Mouse (Mus musculus) liver, postnatal 0 days (tissue): Measurements from ENCODE around the gene Gm3336. TPM values are rescaled to one million over a fixed set of nuclear protein-coding genes. Genes with fewer than 3 reads are reported as not detected.

Experiments used
- ATAC-seq: fragments of 200-750 bp; cut with Nextera tagmentation; 2 replicates; pipeline ENCODE4 v1.8.0; 2017; ENCODE audit warnings: mild to moderate bottlenecking, moderate library complexity
- DNase-seq: peaks from one replicate; pipeline ENCODE4 v3.0.0-alpha.2; 2016
- H3K27ac ChIP-seq: fragments of 300-500 bp; sonication (generic); 2 replicates; pipeline ENCODE4 v1.5.1; 2014; ENCODE audit warnings: antibody characterized with exemption, moderate library complexity, mild to moderate bottlenecking, low read depth
- H3K27me3 ChIP-seq: fragments of 300-500 bp; sonication (generic); 2 replicates; pipeline ENCODE4 v1.6.1; 2014; ENCODE audit warnings: low read length, control low read depth, mixed read lengths; ENCODE audit not compliant: insufficient read depth
- H3K36me3 ChIP-seq: fragments of 300-500 bp; sonication (generic); replicated peaks from 2 replicates; pipeline ENCODE4 v1.6.1; 2014; ENCODE audit warnings: mild to moderate bottlenecking, control low read depth, low read length, moderate library complexity, mixed read lengths; ENCODE audit not compliant: insufficient read depth
- H3K4me1 ChIP-seq: fragments of 300-500 bp; sonication (generic); 2 replicates; pipeline ENCODE4 v1.6.1; 2014; ENCODE audit warnings: antibody characterized with exemption, mild to moderate bottlenecking, control low read depth; ENCODE audit not compliant: insufficient read depth
- H3K4me2 ChIP-seq: fragments of 300-500 bp; sonication (generic); 2 replicates; pipeline ENCODE4 v1.6.1; 2014; ENCODE audit warnings: low read depth, mild to moderate bottlenecking, low read length, moderate library complexity, mixed read lengths
- H3K4me3 ChIP-seq: fragments of 300-500 bp; sonication (generic); 2 replicates; pipeline ENCODE4 v1.5.1; 2014; ENCODE audit warnings: low read depth, low read length
- H3K9ac ChIP-seq: fragments of 300-500 bp; sonication (generic); replicated peaks from 2 replicates; pipeline ENCODE4 v1.6.1; 2014; ENCODE audit warnings: mild to moderate bottlenecking, moderate library complexity
- H3K9me3 ChIP-seq: fragments of 300-500 bp; sonication (generic); 2 replicates; pipeline ENCODE4 v1.6.1; 2016; ENCODE audit warnings: mild to moderate bottlenecking, control low read depth, low read length, mixed read lengths
- CTCF ChIP-seq: sonication (generic); IDR thresholded peaks from 2 replicates; pipeline ENCODE4 v1.5.1; 2016; ENCODE audit warnings: antibody characterized with exemption, low read depth
- EP300 ChIP-seq: IDR thresholded peaks from 2 replicates; pipeline ENCODE4 v1.6.1; 2016; ENCODE audit warnings: antibody characterized with exemption, low read depth, mild to moderate bottlenecking
- WGBS: fragments of 180-500 bp; shearing (Covaris S2); extraction: QIAGEN DNeasy Blood & Tissue Kit; methylation state at CpG from one replicate; pipeline ENCODE4 v1.1.7; 2014; ENCODE audit not compliant: insufficient replicate concordance; 5-methylcytosine and 5-hydroxymethylcytosine counted together
- polyA plus RNA-seq: library from polyadenylated mRNA; unstranded; fragments of >200 nt; fragmentation: Nextera tagmentation; extraction: Ambion mirVana; gene quantifications from 2 replicates; pipeline ENCODE4 v1.2.1, GENCODE M21; 2015

The Gm3336 gene
- polyA plus RNA-seq, 1 experiment from 2014 or later, result 0.22 TPM

GRCm38 (mm10) chr8:70771217-70771616 is 52.9 kb downstream of the Gm3336 start:
- Histone ChIP-seq H3K4me2 (no peak overlapping the region), H3K4me1 (peaks cover 50% of the 10 kb centered on the region), H3K9me3 (no peaks in the 10 kb centered on the region), H3K27me3 (no peaks in the 10 kb centered on the region), H3K36me3 (peaks cover 26% of the 10 kb centered on the region), H3K9ac (no peak overlapping the region), H3K27ac (no peak overlapping the region), H3K4me3 (no peak overlapping the region)
- WGBS, result 69% methylated on average over 7 of the region's 7 CpGs
- DNase-seq, result no peak
- ATAC-seq, result no peak
- TF ChIP-seq EP300 (no peak), CTCF (no peak)

DNA sequence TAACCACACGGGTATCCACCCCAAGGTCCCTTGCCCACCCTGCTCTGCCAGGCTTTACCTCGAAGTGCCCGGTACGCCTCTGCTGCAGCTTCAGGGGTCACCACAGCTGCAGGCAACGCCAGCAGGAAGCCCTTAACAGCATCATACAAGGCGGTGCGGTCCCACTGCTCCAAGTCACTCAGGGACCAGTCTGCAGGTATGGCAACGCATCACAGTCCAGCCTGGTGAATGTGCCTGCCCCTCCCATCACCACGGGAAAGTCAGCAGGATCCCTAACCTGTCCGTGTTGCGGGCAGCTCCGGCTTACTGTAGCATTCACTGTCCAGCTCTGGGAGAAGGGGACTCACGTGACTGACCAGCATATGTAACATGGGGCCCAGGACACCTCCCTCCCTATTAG is 53.7 kb downstream of the Gm3336 start:
- Histone ChIP-seq H3K4me3 (no peak overlapping the region), H3K9me3 (no peaks in the 10 kb centered on the region), H3K36me3 (peaks cover 26% of the 10 kb centered on the region), H3K27me3 (no peaks in the 10 kb centered on the region), H3K9ac (no peak overlapping the region), H3K4me1 (peaks cover 43% of the 10 kb centered on the region), H3K4me2 (no peak overlapping the region), H3K27ac (no peak overlapping the region)
- DNase-seq (no peak), ATAC-seq (no peak)
- TF ChIP-seq CTCF (no peak), EP300 (no peak)
- WGBS, result 91% methylated on average over 13 of the region's 13 CpGs

Other genes starting within 250 kb of the Gm3336 start
- gene Klhl26, start 241.6 kb upstream of the Gm3336 start, polyA plus RNA-seq, result 4.2 and 5.4 TPM in 2 replicates
- gene Tmem59l, start 231.2 kb upstream of the Gm3336 start, polyA plus RNA-seq, result not detected in 2 replicates
- 0.07 and 0.38 TPM in 2 replicates for gene Crlf1, start 225.4 kb upstream of the Gm3336 start, polyA plus RNA-seq
- gene Rex1bd, start 211.8 kb upstream of the Gm3336 start, polyA plus RNA-seq, result 49.3 and 52.3 TPM in 2 replicates
- gene Uba52, start 207.7 kb upstream of the Gm3336 start, polyA plus RNA-seq, result 627 and 684 TPM in 2 replicates
- gene Fkbp8, start 190.8 kb upstream of the Gm3336 start, polyA plus RNA-seq, result 141 TPM in 2 replicates
- gene Kxd1, start 190.6 kb upstream of the Gm3336 start, polyA plus RNA-seq, result 43.1 and 43.3 TPM in 2 replicates
- 9.5 and 9.7 TPM in 2 replicates for gene Ell, start 179.1 kb upstream of the Gm3336 start, polyA plus RNA-seq
- gene Isyna1, start 124.2 kb upstream of the Gm3336 start, polyA plus RNA-seq, result 18.8 and 21.6 TPM in 2 replicates
- 32.5 and 35.4 TPM in 2 replicates for gene Ssbp4, start 109.7 kb upstream of the Gm3336 start, polyA plus RNA-seq
- 9.8 and 10.4 TPM in 2 replicates for gene Lrrc25, start 102.4 kb upstream of the Gm3336 start, polyA plus RNA-seq
- 2.1 and 2.3 TPM in 2 replicates for gene Gdf15, start 86.1 kb upstream of the Gm3336 start, polyA plus RNA-seq
- 31.0 and 32.2 TPM in 2 replicates for gene Pgpep1, start 58.2 kb upstream of the Gm3336 start, polyA plus RNA-seq
- 98.5 and 103 TPM in 2 replicates for gene Lsm4, start 45.3 kb upstream of the Gm3336 start, polyA plus RNA-seq
- 19.6 and 38.4 TPM in 2 replicates for gene Jund, start 19.6 kb upstream of the Gm3336 start, polyA plus RNA-seq
- gene Iqcn, start 15.1 kb upstream of the Gm3336 start, polyA plus RNA-seq, result 0.02 TPM in 1 of 2 replicates, not detected in the other
- 1.6 and 1.8 TPM in 2 replicates for gene Pde4c, start 5.2 kb downstream of the Gm3336 start, polyA plus RNA-seq
- gene Rab3a, start 36.1 kb downstream of the Gm3336 start, polyA plus RNA-seq, result 3.2 and 3.3 TPM in 2 replicates
- 36.3 and 39.9 TPM in 2 replicates for gene Mpv17l2, start 42.4 kb downstream of the Gm3336 start, polyA plus RNA-seq
- gene Pik3r2, start 58.2 kb downstream of the Gm3336 start, polyA plus RNA-seq, result 8.9 and 9.0 TPM in 2 replicates
- gene Mast3, start 86.5 kb downstream of the Gm3336 start, polyA plus RNA-seq, result 5.2 and 6.0 TPM in 2 replicates
- gene Il12rb1, start 89.9 kb downstream of the Gm3336 start, polyA plus RNA-seq, result 0.19 and 0.25 TPM in 2 replicates
- gene Arrdc2, start 121.2 kb downstream of the Gm3336 start, polyA plus RNA-seq, result 6.1 and 6.2 TPM in 2 replicates
- 0.19 and 0.45 TPM in 2 replicates for gene Kcnn1, start 144.7 kb downstream of the Gm3336 start, polyA plus RNA-seq
- gene Ccdc124, start 155.4 kb downstream of the Gm3336 start, polyA plus RNA-seq, result 34.3 and 37.9 TPM in 2 replicates
- gene Slc5a5, start 174.2 kb downstream of the Gm3336 start, polyA plus RNA-seq, result not detected in 2 replicates
- gene Rpl18a, start 178.9 kb downstream of the Gm3336 start, polyA plus RNA-seq, result 2,490 and 2,569 TPM in 2 replicates
- gene Map1s, start 187.4 kb downstream of the Gm3336 start, polyA plus RNA-seq, result 8.3 and 8.7 TPM in 2 replicates